Mouse (Mus musculus) limb, embryonic 11.5 days (tissue): ENCODE measurements around the gene Isx. TPM values are rescaled to one million over a fixed set of nuclear protein-coding genes. Genes with fewer than 3 reads are reported as not detected.

ENCODE experiments used
- ATAC-seq: fragments of 200-750 bp; cut with Nextera tagmentation; 2 replicates; pipeline ENCODE4 v1.8.0; 2017; ENCODE audit warnings: low read depth; ENCODE audit not compliant: insufficient number of reproducible peaks, low FRiP score, low TSS enrichment
- DNase-seq: peaks from one replicate; pipeline ENCODE4 v3.0.0-alpha.2; 2015; ENCODE audit warnings: low spot score
- H3K27ac ChIP-seq: fragments of 300-500 bp; sonication (generic); replicated peaks from 2 replicates; pipeline ENCODE4 v1.5.1; 2014; ENCODE audit warnings: low read depth, mild to moderate bottlenecking, low read length
- H3K27me3 ChIP-seq: fragments of 300-500 bp; sonication (generic); 2 replicates; pipeline ENCODE4 v1.6.1; 2014; ENCODE audit warnings: mild to moderate bottlenecking, low read length, mixed read lengths; ENCODE audit not compliant: control insufficient read depth, insufficient read depth
- H3K36me3 ChIP-seq: fragments of 300-500 bp; sonication (generic); 2 replicates; pipeline ENCODE4 v1.6.1; 2014; ENCODE audit warnings: mild to moderate bottlenecking, low read length, moderate library complexity, mixed read lengths; ENCODE audit not compliant: control insufficient read depth, insufficient read depth
- H3K4me1 ChIP-seq: fragments of 300-500 bp; sonication (generic); 2 replicates; pipeline ENCODE4 v1.6.1; 2014; ENCODE audit warnings: low read length, mixed read lengths; ENCODE audit not compliant: control insufficient read depth, insufficient read depth
- H3K4me2 ChIP-seq: fragments of 300-500 bp; sonication (generic); 2 replicates; pipeline ENCODE4 v1.6.1; 2014; ENCODE audit warnings: low read depth, mild to moderate bottlenecking, moderate library complexity; ENCODE audit not compliant: severe bottlenecking
- H3K4me3 ChIP-seq: fragments of 300-500 bp; sonication (generic); 2 replicates; pipeline ENCODE4 v1.5.1; 2014; ENCODE audit warnings: low read depth, low read length
- H3K9ac ChIP-seq: fragments of 300-500 bp; sonication (generic); 2 replicates; pipeline ENCODE4 v1.6.1; 2014; ENCODE audit warnings: mild to moderate bottlenecking, low read length
- H3K9me3 ChIP-seq: fragments of 300-500 bp; sonication (generic); 2 replicates; pipeline ENCODE4 v1.6.1; 2016; ENCODE audit warnings: low read length; ENCODE audit not compliant: control insufficient read depth
- WGBS: fragments of 180-500 bp; shearing (Covaris S2); extraction: QIAGEN DNeasy Blood & Tissue Kit; methylation state at CpG from one replicate; pipeline ENCODE4 v1.1.7; 2014; 5-methylcytosine and 5-hydroxymethylcytosine counted together
- polyA plus RNA-seq: library from polyadenylated mRNA; unstranded; fragments of >200 nt; fragmentation: Nextera tagmentation; extraction: Ambion mirVana; gene quantifications from 2 replicates; pipeline ENCODE4 v1.2.1, GENCODE M21; 2014

Isx gene
- polyA plus RNA-seq, 1 experiment from 2014 or later = not detected

- 64% methylated on average over 2 of the region's 2 CpGs for WGBS
- no peaks in the 10 kb centered on the region for H3K4me1 ChIP-seq
- no peaks in the 10 kb centered on the region for H3K36me3 ChIP-seq
- H3K9ac ChIP-seq = no peak overlapping the region
- ATAC-seq = no peak
- H3K4me2 ChIP-seq = no peak overlapping the region
- H3K9me3 ChIP-seq = no peaks in the 10 kb centered on the region
- no peak overlapping the region for H3K27ac ChIP-seq
- no peak overlapping the region for H3K4me3 ChIP-seq
- no peaks in the 10 kb centered on the region for H3K27me3 ChIP-seq
- DNase-seq = no peak
Observed at GRCm38 (mm10) chr8:74874565-74874964, 1.6 kb downstream of the Isx start.

- Histone ChIP-seq H3K4me2 (no peak overlapping the region), H3K9me3 (no peaks in the 10 kb centered on the region), H3K27me3 (no peaks in the 10 kb centered on the region), H3K27ac (no peak overlapping the region), H3K36me3 (no peaks in the 10 kb centered on the region), H3K4me3 (no peak overlapping the region), H3K4me1 (no peaks in the 10 kb centered on the region), H3K9ac (no peak overlapping the region)
- ATAC-seq = no peak
- WGBS = 83% methylated on average over 3 of the region's 3 CpGs
- no peak for DNase-seq
Observed at GRCm38 (mm10) chr8:74878637-74879036, 5.7 kb downstream of the Isx start.

GRCm38 (mm10) chr8:74888763-74889162, 15.8 kb downstream of the Isx start:
- Histone ChIP-seq H3K4me3 (no peak overlapping the region), H3K36me3 (no peaks in the 10 kb centered on the region), H3K4me1 (no peaks in the 10 kb centered on the region), H3K9me3 (no peaks in the 10 kb centered on the region), H3K27ac (no peak overlapping the region), H3K4me2 (no peak overlapping the region), H3K9ac (no peak overlapping the region), H3K27me3 (no peaks in the 10 kb centered on the region)
- ATAC-seq = no peak
- WGBS = 83% methylated on average over 1 of the region's 1 CpGs
- no peak for DNase-seq

GRCm38 (mm10) chr8:74891030-74891429, 18.1 kb downstream of the Isx start:
- Histone ChIP-seq H3K27ac (no peak overlapping the region), H3K4me2 (no peak overlapping the region), H3K9ac (no peak overlapping the region), H3K27me3 (no peaks in the 10 kb centered on the region), H3K36me3 (no peaks in the 10 kb centered on the region), H3K4me3 (no peak overlapping the region), H3K4me1 (no peaks in the 10 kb centered on the region), H3K9me3 (no peaks in the 10 kb centered on the region)
- ATAC-seq = no peak
- no peak for DNase-seq
- 72% methylated on average over 5 of the region's 5 CpGs for WGBS

GRCm38 (mm10) chr8:74896302-74896701, 23.3 kb downstream of the Isx start:
- no peaks in the 10 kb centered on the region for H3K27me3 ChIP-seq
- H3K4me3 ChIP-seq = no peak overlapping the region
- H3K9ac ChIP-seq = no peak overlapping the region
- 84% methylated on average over 1 of the region's 1 CpGs for WGBS
- ATAC-seq (no peak), DNase-seq (no peak)
- H3K27ac ChIP-seq = no peak overlapping the region
- no peak overlapping the region for H3K4me2 ChIP-seq
- no peaks in the 10 kb centered on the region for H3K36me3 ChIP-seq
- H3K4me1 ChIP-seq = no peaks in the 10 kb centered on the region
- no peaks in the 10 kb centered on the region for H3K9me3 ChIP-seq

- H3K27me3 ChIP-seq = no peaks in the 10 kb centered on the region
- H3K27ac ChIP-seq = no peak overlapping the region
- 13% methylated on average over 2 of the region's 2 CpGs for WGBS
- no peak overlapping the region for H3K4me3 ChIP-seq
- no peaks in the 10 kb centered on the region for H3K4me1 ChIP-seq
- no peaks in the 10 kb centered on the region for H3K36me3 ChIP-seq
- ATAC-seq = no peak
- no peaks in the 10 kb centered on the region for H3K9me3 ChIP-seq
- H3K4me2 ChIP-seq = no peak overlapping the region
- DNase-seq = no peak
- H3K9ac ChIP-seq = no peak overlapping the region
Observed at GRCm38 (mm10) chr8:74897315-74897714, 24.3 kb downstream of the Isx start.

- Histone ChIP-seq H3K36me3 (no peaks in the 10 kb centered on the region), H3K4me2 (no peak overlapping the region), H3K9ac (no peak overlapping the region), H3K9me3 (no peaks in the 10 kb centered on the region), H3K27ac (no peak overlapping the region), H3K27me3 (no peaks in the 10 kb centered on the region), H3K4me1 (no peaks in the 10 kb centered on the region), H3K4me3 (no peak overlapping the region)
- WGBS = 64% methylated on average over 3 of the region's 3 CpGs
- no peak for ATAC-seq
- DNase-seq = no peak
Observed at GRCm38 (mm10) chr8:74899796-74900195, 26.8 kb downstream of the Isx start.

GRCm38 (mm10) chr8:74901765-74902164, 28.8 kb downstream of the Isx start:
- DNase-seq (no peak), ATAC-seq (no peak)
- Histone ChIP-seq H3K27me3 (no peaks in the 10 kb centered on the region), H3K36me3 (no peaks in the 10 kb centered on the region), H3K4me1 (no peaks in the 10 kb centered on the region), H3K9ac (no peak overlapping the region), H3K4me3 (no peak overlapping the region), H3K9me3 (no peaks in the 10 kb centered on the region), H3K4me2 (no peak overlapping the region), H3K27ac (no peak overlapping the region)
- WGBS = 84% methylated on average over 1 of the region's 1 CpGs

GRCm38 (mm10) chr8:74903054-74903842, 30.3 kb downstream of the Isx start:
- H3K36me3 ChIP-seq = no peaks in the 10 kb centered on the region
- no peaks in the 10 kb centered on the region for H3K4me1 ChIP-seq
- no peak overlapping the region for H3K9ac ChIP-seq
- H3K4me2 ChIP-seq = no peak overlapping the region
- H3K27me3 ChIP-seq = no peaks in the 10 kb centered on the region
- ATAC-seq = no peak
- no peak overlapping the region for H3K27ac ChIP-seq
- DNase-seq = no peak
- no peak overlapping the region for H3K4me3 ChIP-seq
- no peaks in the 10 kb centered on the region for H3K9me3 ChIP-seq
- 49% methylated on average over 6 of the region's 6 CpGs for WGBS
